28 mouse cellular contexts compared by ENCODE assay signal in genomic region chr4:59908785-59909184, GRCm38 (mm10). TPM values are rescaled to one million over a fixed set of nuclear protein-coding genes. Genes with fewer than 3 reads are reported as not detected.
"Had no signal": no experiment of that assay in that cellular context is flagged by ENCODE, and none has a peak within 500 bp of the region (broad histone marks: within the 10 kb centered on the region; RNA-seq: fewer than 3 reads in every experiment).

No protein-coding gene starts in this region.

- H3K27ac ChIP-seq: midbrain, embryonic 10.5 days; midbrain, embryonic 12.5 days; neural tube, embryonic 13.5 days; neural tube, embryonic 15.5 days had no signal

- H3K4me3 ChIP-seq: midbrain, embryonic 10.5 days; midbrain, embryonic 12.5 days; myocyte; neural tube, embryonic 13.5 days; neural tube, embryonic 15.5 days had no signal

- ATAC-seq: midbrain, embryonic 16.5 days had no signal

- H3K4me2 ChIP-seq: lung, embryonic 14.5 days; midbrain, embryonic 12.5 days; neural tube, embryonic 13.5 days; neural tube, embryonic 15.5 days had no signal

- H3K4me1 ChIP-seq: midbrain, embryonic 12.5 days; neural tube, embryonic 13.5 days; neural tube, embryonic 15.5 days had no signal

- H3K9ac ChIP-seq: lung, embryonic 14.5 days; midbrain, embryonic 12.5 days; neural tube, embryonic 13.5 days; neural tube, embryonic 15.5 days had no signal

- DNase-seq: lung, adult 18-20 months; lung, embryonic 14.5 days; lung, postnatal 10 days; lung, postnatal 4 days; midbrain, embryonic 14.5 days; retina, postnatal 1 day; right cerebral cortex, adult 18-20 months; right cerebral cortex, postnatal 25 days; right cerebral cortex, postnatal 4 days; spleen, adult 18-20 months; thymus, adult 2 months; thymus, postnatal 25 days; thymus, postnatal 4 days had no signal

- H3K9me3 ChIP-seq: midbrain, embryonic 10.5 days; midbrain, embryonic 12.5 days; neural tube, embryonic 13.5 days; neural tube, embryonic 15.5 days had no signal

- H3K36me3 ChIP-seq: midbrain, embryonic 10.5 days; midbrain, embryonic 12.5 days; neural tube, embryonic 13.5 days; neural tube, embryonic 15.5 days had no signal

RNA-seq across cellular contexts. Expression of gene Slc46a2, which starts 6.1 kb away (rescaled TPM):
- total RNA-seq: megakaryocyte, adult 5-6 weeks; megakaryocyte-erythroid progenitor cell, adult 5-6 weeks had no signal
- polyA plus RNA-seq: midbrain, embryonic 10.5 days; midbrain, embryonic 12.5 days; midbrain, embryonic 14.5 days; myocyte; neural tube, embryonic 11.5 days; neural tube, embryonic 13.5 days; small intestine, adult 2 months had no signal

RNA-seq across cellular contexts. Expression of gene Mup4, which starts 51.7 kb away (rescaled TPM):
- total RNA-seq: megakaryocyte, adult 5-6 weeks; megakaryocyte-erythroid progenitor cell, adult 5-6 weeks had no signal
- polyA plus RNA-seq: lung, embryonic 14.5 days; lung, embryonic 16.5 days; midbrain, embryonic 10.5 days; midbrain, embryonic 12.5 days; midbrain, embryonic 14.5 days; midbrain, embryonic 16.5 days; myocyte; neural tube, embryonic 13.5 days; neural tube, embryonic 15.5 days; small intestine, adult 2 months; stomach, embryonic 14.5 days; stomach, embryonic 16.5 days; testis, adult 2 months; thymus, adult 2 months; urinary bladder, adult 2 months had no signal

RNA-seq across cellular contexts. Expression of gene Mup6, which starts 55.3 kb away (rescaled TPM):
- total RNA-seq: megakaryocyte, adult 5-6 weeks; megakaryocyte-erythroid progenitor cell, adult 5-6 weeks had no signal
- polyA plus RNA-seq: lung, embryonic 14.5 days; lung, embryonic 16.5 days; midbrain, embryonic 10.5 days; midbrain, embryonic 12.5 days; midbrain, embryonic 14.5 days; midbrain, embryonic 16.5 days; myocyte; neural tube, embryonic 13.5 days; neural tube, embryonic 15.5 days; small intestine, adult 2 months; stomach, embryonic 14.5 days; stomach, embryonic 16.5 days; testis, adult 2 months; thymus, adult 2 months; urinary bladder, adult 2 months had no signal
